Mouse (Mus musculus) neural tube, embryonic 11.5 days (tissue): ENCODE data around the gene Dnajc12. TPM values are rescaled to one million over a fixed set of nuclear protein-coding genes. Genes with fewer than 3 reads are reported as not detected.

Source experiments
- ATAC-seq: fragments of 200-750 bp; cut with Nextera tagmentation; 2 replicates; pipeline ENCODE4 v1.8.0; 2017; ENCODE audit warnings: moderate number of reproducible peaks, mild to moderate bottlenecking, moderate TSS enrichment, moderate library complexity; ENCODE audit not compliant: insufficient read depth, low FRiP score, low TSS enrichment
- DNase-seq: peaks from one replicate; pipeline ENCODE4 v3.0.0-alpha.2; 2015; ENCODE audit warnings: low spot score
- H3K27ac ChIP-seq: fragments of 300-500 bp; sonication (generic); 2 replicates; pipeline ENCODE4 v1.5.1; 2014; ENCODE audit warnings: low read depth, mild to moderate bottlenecking, low read length
- H3K27me3 ChIP-seq: fragments of 300-500 bp; sonication (generic); 2 replicates; pipeline ENCODE4 v1.6.1; 2014; ENCODE audit warnings: mild to moderate bottlenecking, low read length, mixed read lengths; ENCODE audit not compliant: control insufficient read depth, insufficient read depth
- H3K36me3 ChIP-seq: fragments of 300-500 bp; sonication (generic); 2 replicates; pipeline ENCODE4 v1.6.1; 2014; ENCODE audit warnings: mild to moderate bottlenecking, low read length, moderate library complexity, mixed read lengths; ENCODE audit not compliant: control insufficient read depth, insufficient read depth
- H3K4me1 ChIP-seq: fragments of 300-500 bp; sonication (generic); 2 replicates; pipeline ENCODE4 v1.6.1; 2014; ENCODE audit warnings: low read length, mixed read lengths; ENCODE audit not compliant: control insufficient read depth, insufficient read depth
- H3K4me2 ChIP-seq: fragments of 300-500 bp; sonication (generic); 2 replicates; pipeline ENCODE4 v1.6.1; 2014; ENCODE audit warnings: low read depth, mild to moderate bottlenecking, moderate library complexity
- H3K4me3 ChIP-seq: fragments of 300-500 bp; sonication (generic); 2 replicates; pipeline ENCODE4 v1.5.1; 2014; ENCODE audit warnings: low read depth, low read length
- H3K9ac ChIP-seq: fragments of 300-500 bp; sonication (generic); 2 replicates; pipeline ENCODE4 v1.6.1; 2014; ENCODE audit warnings: mild to moderate bottlenecking, low read length
- H3K9me3 ChIP-seq: fragments of 300-500 bp; sonication (generic); 2 replicates; pipeline ENCODE4 v1.6.1; 2016; ENCODE audit warnings: low read length; ENCODE audit not compliant: control insufficient read depth
- WGBS: fragments of 180-500 bp; shearing (Covaris S2); extraction: QIAGEN DNeasy Blood & Tissue Kit; methylation state at CpG from one replicate; pipeline ENCODE4 v1.1.7; 2014; 5-methylcytosine and 5-hydroxymethylcytosine counted together
- polyA plus RNA-seq: library from polyadenylated mRNA; unstranded; fragments of >200 nt; fragmentation: Nextera tagmentation; extraction: Ambion mirVana; gene quantifications from 2 replicates; pipeline ENCODE4 v1.2.1, GENCODE M21; 2014

Gene Dnajc12
- polyA plus RNA-seq: 16.0 and 16.8 TPM in 2 replicates

DNA sequence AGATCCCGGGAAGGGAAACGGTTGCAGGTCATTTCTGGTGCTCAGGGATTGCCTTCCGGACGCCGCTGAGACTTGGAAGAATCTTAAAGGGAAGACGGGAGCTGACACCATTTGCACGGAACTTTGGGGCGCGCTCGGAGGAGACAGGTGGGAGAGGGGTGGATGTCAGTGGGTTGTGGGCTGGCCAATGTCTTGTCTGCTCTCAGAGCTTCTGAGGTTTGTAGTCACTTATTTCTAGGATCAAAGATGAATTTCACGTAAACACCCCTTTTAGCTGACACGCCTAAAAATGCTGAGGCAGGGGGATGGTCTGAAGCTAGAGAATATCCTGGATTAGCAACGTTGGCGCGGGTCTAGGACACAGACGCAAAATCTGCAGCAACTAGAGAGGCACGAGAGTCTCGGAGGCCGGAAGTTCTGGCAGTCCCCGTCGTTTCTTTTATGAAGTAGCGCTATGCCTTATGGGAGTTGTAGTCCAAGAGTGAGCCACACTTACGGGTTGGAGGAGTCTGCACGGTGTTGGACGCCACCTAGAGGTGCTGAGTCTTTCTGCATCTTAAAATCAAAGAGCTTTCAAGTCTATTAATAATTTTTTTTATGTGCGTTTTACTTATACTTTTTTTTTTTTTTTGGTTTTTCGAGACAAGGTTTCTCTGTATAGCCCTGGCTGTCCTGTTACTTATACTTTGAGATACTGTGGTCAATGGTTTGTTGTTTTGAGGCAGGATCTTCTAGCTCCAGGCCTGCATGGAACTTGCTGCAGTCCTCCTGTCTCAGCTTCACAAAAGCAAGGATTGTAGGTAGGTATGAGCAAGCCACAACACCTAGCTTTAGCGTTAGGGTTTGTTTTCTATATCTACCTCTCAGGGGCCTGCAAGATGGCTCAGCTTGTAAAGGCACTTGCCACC is at the start of gene Dnajc12:
Gene Dnajc12, plus strand, starts transcription at position 72 of the 908 bp plus-strand sequence.
- Histone ChIP-seq H3K27ac (no peak within 1 kb of the TSS), H3K9ac (peak within 1 kb of the TSS; percentile 5), H3K27me3 (no peaks in the 10 kb centered on the region), H3K4me2 (peak within 1 kb of the TSS; percentile 61), H3K4me1 (peaks cover 6% of the 10 kb centered on the region), H3K9me3 (no peaks in the 10 kb centered on the region), H3K4me3 (peak within 1 kb of the TSS; percentile 31), H3K36me3 (no peaks in the 10 kb centered on the region)
- WGBS: under 1% methylated on average over 28 of the region's 28 CpGs
- DNase-seq: peak; percentile 86
- ATAC-seq: peak; percentile 91

DNA sequence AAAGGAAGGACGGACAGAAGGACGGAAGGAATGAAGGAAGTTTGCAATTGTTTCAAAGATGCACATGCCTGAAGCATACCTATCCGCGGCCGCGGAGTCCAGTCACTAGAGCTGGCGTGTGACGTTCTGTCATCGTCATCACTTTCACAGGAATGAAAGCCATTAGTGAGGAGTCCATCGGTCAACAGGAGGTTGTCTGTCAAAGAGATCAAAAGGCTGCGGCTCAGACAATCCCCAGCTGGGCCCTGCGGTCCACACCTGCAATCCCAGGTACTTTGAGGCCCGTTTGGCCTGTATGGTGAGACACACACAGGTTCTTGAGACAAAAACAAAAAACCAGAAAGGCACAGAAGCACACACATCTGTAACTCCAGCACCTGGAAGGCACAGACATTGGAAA is 45.3 kb upstream of the Dnajc12 start:
- H3K9me3 ChIP-seq: no peaks in the 10 kb centered on the region
- DNase-seq (no peak), ATAC-seq (no peak)
- H3K36me3 ChIP-seq: no peaks in the 10 kb centered on the region
- WGBS: 53% methylated on average over 13 of the region's 13 CpGs
- H3K4me3 ChIP-seq: peak overlapping the region; percentile 87
- H3K9ac ChIP-seq: no peak overlapping the region
- H3K4me1 ChIP-seq: peaks cover 9% of the 10 kb centered on the region
- peak overlapping the region; percentile 72 for H3K4me2 ChIP-seq
- H3K27me3 ChIP-seq: no peaks in the 10 kb centered on the region
- H3K27ac ChIP-seq: no peak overlapping the region

DNA sequence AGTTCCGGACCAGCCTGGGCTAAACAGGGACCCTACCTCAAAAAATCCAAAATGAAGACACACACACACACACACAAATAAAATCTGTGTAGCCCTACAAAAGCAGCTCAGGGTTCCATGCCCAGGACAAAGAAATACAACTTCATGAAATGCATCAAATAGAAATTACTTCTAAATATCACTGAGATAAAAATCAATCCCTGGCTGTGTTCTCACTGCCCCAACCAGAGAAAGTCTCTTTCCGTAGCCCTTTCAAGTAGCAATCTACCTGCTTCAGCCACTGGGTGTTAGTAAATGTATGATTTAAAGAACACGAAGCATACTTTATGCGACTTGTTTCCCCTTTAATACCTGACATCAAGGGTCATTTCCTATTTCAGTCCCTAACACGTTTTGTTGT is 44.9 kb upstream of the Dnajc12 start:
- WGBS: 36% methylated on average over 5 of the region's 5 CpGs
- no peaks in the 10 kb centered on the region for H3K9me3 ChIP-seq
- ATAC-seq: no peak
- peaks cover 9% of the 10 kb centered on the region for H3K4me1 ChIP-seq
- H3K4me3 ChIP-seq: peak overlapping the region; percentile 87
- no peak for DNase-seq
- H3K9ac ChIP-seq: 0 out of 2 replicates have a peak overlapping the region, but pooled peaks have one; percentile 11
- no peaks in the 10 kb centered on the region for H3K27me3 ChIP-seq
- no peak overlapping the region for H3K27ac ChIP-seq
- H3K4me2 ChIP-seq: peak overlapping the region; percentile 72
- H3K36me3 ChIP-seq: no peaks in the 10 kb centered on the region

- ATAC-seq: peak; percentile 86
- 1% methylated on average over 64 of the region's 113 CpGs for WGBS
- H3K9ac ChIP-seq: peak overlapping the region; percentile 96
- peak overlapping the region; percentile 87 for H3K4me3 ChIP-seq
- peak; percentile 78 for DNase-seq
- H3K9me3 ChIP-seq: no peaks in the 10 kb centered on the region
- no peaks in the 10 kb centered on the region for H3K36me3 ChIP-seq
- H3K27me3 ChIP-seq: no peaks in the 10 kb centered on the region
- H3K27ac ChIP-seq: peak overlapping the region; percentile 90
- peak overlapping the region; percentile 72 for H3K4me2 ChIP-seq
- peaks cover 9% of the 10 kb centered on the region for H3K4me1 ChIP-seq
Observed at GRCm38 (mm10) chr10:63337951-63338836, 44.0 kb upstream of the Dnajc12 start.

- Histone ChIP-seq H3K4me1 (peaks cover 9% of the 10 kb centered on the region), H3K36me3 (no peaks in the 10 kb centered on the region), H3K9me3 (no peaks in the 10 kb centered on the region), H3K4me3 (peak overlapping the region; percentile 87), H3K27ac (peak overlapping the region; percentile 90), H3K27me3 (no peaks in the 10 kb centered on the region), H3K9ac (peak overlapping the region; percentile 96), H3K4me2 (peak overlapping the region; percentile 72)
- peak; percentile 95 for ATAC-seq
- peak; percentile 93 for DNase-seq
- WGBS: under 1% methylated on average over 48 of the region's 74 CpGs
Observed at GRCm38 (mm10) chr10:63338914-63339643, 43.2 kb upstream of the Dnajc12 start.

DNA sequence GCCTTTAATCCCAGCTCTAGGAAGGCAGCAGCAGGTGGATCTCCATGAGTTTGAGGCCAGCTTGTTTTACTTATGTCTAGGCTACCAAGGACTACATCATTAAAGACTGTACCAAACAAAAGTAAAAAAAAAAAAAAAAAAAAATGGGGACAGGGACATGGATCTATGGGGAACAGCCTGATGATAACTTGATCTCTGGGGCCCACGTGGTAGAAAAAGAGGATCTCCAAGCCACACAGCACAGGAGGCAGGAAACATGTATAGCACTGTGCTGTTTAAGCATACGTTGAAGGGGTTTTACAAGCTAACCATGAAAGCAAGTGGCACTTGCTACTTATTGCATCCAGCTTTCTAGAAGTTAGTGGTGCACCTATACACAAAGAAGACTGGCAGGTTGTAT is 40.9 kb upstream of the Dnajc12 start:
- no peaks in the 10 kb centered on the region for H3K36me3 ChIP-seq
- WGBS: 79% methylated on average over 2 of the region's 2 CpGs
- no peaks in the 10 kb centered on the region for H3K27me3 ChIP-seq
- no peak overlapping the region for H3K9ac ChIP-seq
- H3K9me3 ChIP-seq: no peaks in the 10 kb centered on the region
- H3K4me3 ChIP-seq: no peak overlapping the region
- DNase-seq (no peak), ATAC-seq (no peak)
- H3K4me2 ChIP-seq: no peak overlapping the region
- H3K4me1 ChIP-seq: peaks cover 9% of the 10 kb centered on the region
- H3K27ac ChIP-seq: no peak overlapping the region

- no peaks in the 10 kb centered on the region for H3K36me3 ChIP-seq
- no peak overlapping the region for H3K4me3 ChIP-seq
- no peaks in the 10 kb centered on the region for H3K9me3 ChIP-seq
- ATAC-seq: no peak
- no peaks in the 10 kb centered on the region for H3K27me3 ChIP-seq
- H3K4me2 ChIP-seq: no peak overlapping the region
- H3K27ac ChIP-seq: no peak overlapping the region
- no peak for DNase-seq
- 92% methylated on average over 3 of the region's 3 CpGs for WGBS
- H3K9ac ChIP-seq: no peak overlapping the region
- H3K4me1 ChIP-seq: no peaks in the 10 kb centered on the region
Observed at GRCm38 (mm10) chr10:63344751-63345150, 37.5 kb upstream of the Dnajc12 start.

GRCm38 (mm10) chr10:63348291-63348690 is 34.0 kb upstream of the Dnajc12 start:
- H3K9me3 ChIP-seq: no peaks in the 10 kb centered on the region
- H3K27ac ChIP-seq: no peak overlapping the region
- H3K27me3 ChIP-seq: no peaks in the 10 kb centered on the region
- H3K36me3 ChIP-seq: no peaks in the 10 kb centered on the region
- ATAC-seq (no peak), DNase-seq (no peak)
- no peak overlapping the region for H3K4me2 ChIP-seq
- 52% methylated on average over 3 of the region's 3 CpGs for WGBS
- no peak overlapping the region for H3K9ac ChIP-seq
- H3K4me3 ChIP-seq: no peak overlapping the region
- H3K4me1 ChIP-seq: no peaks in the 10 kb centered on the region
